Mouse (Mus musculus) CH12.LX (cell line): ENCODE results near the gene 1810043G02Rik. TPM values are rescaled to one million over a fixed set of nuclear protein-coding genes. Genes with fewer than 3 reads are reported as not detected.

Experiments used
- DNase-seq: peaks from one replicate; pipeline ENCODE4 v3.0.0-alpha.2; 2013; ENCODE audit errors: extremely low read depth
- H3K27ac ChIP-seq: 2 replicates; pipeline ENCODE4 v1.5.1; 2012; ENCODE audit warnings: low read depth, mild to moderate bottlenecking, control low read depth, moderate library complexity; ENCODE audit not compliant: insufficient read depth
- H3K27me3 ChIP-seq: replicated peaks from 2 replicates; pipeline ENCODE3; 2012; ENCODE audit warnings: inconsistent platforms
- H3K36me3 ChIP-seq, 2 experiments: replicated peaks in 1 of 2; 2 replicates each; pipeline versions ENCODE3 to v1.6.1; 2012; ENCODE audit warnings: inconsistent platforms in 1 of 2, low read length in 1 of 2, mild to moderate bottlenecking in 1 of 2, mixed read lengths in 1 of 2, moderate library complexity in 1 of 2; ENCODE audit not compliant: control insufficient read depth in 1 of 2, insufficient read depth in 1 of 2
- H3K4me1 ChIP-seq, 2 experiments: 2 replicates each; pipeline ENCODE4 v1.6.1; 2012; ENCODE audit warnings: inconsistent platforms in 1 of 2, moderate library complexity in 1 of 2; ENCODE audit not compliant: insufficient read depth in 2 of 2, control insufficient read depth in 1 of 2
- H3K4me2 ChIP-seq: 2 replicates; pipeline ENCODE4 v1.6.1; 2012; ENCODE audit warnings: low read depth, mild to moderate bottlenecking, control low read depth; ENCODE audit not compliant: poor library complexity, insufficient read depth, severe bottlenecking
- H3K4me3 ChIP-seq, 3 experiments: fragments of 150-350 bp in 1 of 3; sonication (generic) in 1 of 3; replicated peaks in 1 of 3; 2 replicates each; pipeline versions ENCODE3 to v1.5.1; 2011 to 2012; ENCODE audit warnings: low read depth in 2 of 3, low read length in 2 of 3, mild to moderate bottlenecking in 2 of 3, moderate library complexity in 2 of 3, control low read depth in 1 of 3, improper control_type of control experiment in 1 of 3, inconsistent platforms in 1 of 3, mixed read lengths in 1 of 3; ENCODE audit not compliant: poor library complexity in 1 of 3
- H3K79me2 ChIP-seq: replicated peaks from 2 replicates; pipeline ENCODE4 v1.6.1; 2012; ENCODE audit warnings: mild to moderate bottlenecking, moderate library complexity; ENCODE audit not compliant: control insufficient read depth, poor library complexity, insufficient read depth, severe bottlenecking; ENCODE audit errors: extremely low read depth
- H3K9ac ChIP-seq: 2 replicates; pipeline ENCODE4 v1.6.1; 2012; ENCODE audit warnings: low read depth, mild to moderate bottlenecking, control low read depth, moderate library complexity; ENCODE audit not compliant: insufficient read depth
- H3K9me3 ChIP-seq: replicated peaks from 2 replicates; pipeline ENCODE3; 2012; ENCODE audit warnings: low read length, inconsistent platforms, mixed read lengths
- BHLHE40 ChIP-seq: IDR thresholded peaks from 2 replicates; pipeline ENCODE4 v1.6.1; 2011; ENCODE audit warnings: mild to moderate bottlenecking, low read depth, low read length, improper control_type of control experiment
- CHD2 ChIP-seq: IDR thresholded peaks from 2 replicates; pipeline ENCODE4 v1.6.1; 2011; ENCODE audit warnings: low read length, improper control_type of control experiment
- E2F4 ChIP-seq: IDR thresholded peaks from 2 replicates; pipeline ENCODE4 v1.6.1; 2011; ENCODE audit warnings: low read depth, low read length, improper control_type of control experiment; ENCODE audit not compliant: insufficient replicate concordance
- ELF1 ChIP-seq: IDR thresholded peaks from 2 replicates; pipeline ENCODE4 v1.6.1; 2014; ENCODE audit warnings: low read depth, mild to moderate bottlenecking, inconsistent platforms, low read length, improper control_type of control experiment
- EP300 ChIP-seq: IDR thresholded peaks from 2 replicates; pipeline ENCODE4 v1.6.1; 2011; ENCODE audit warnings: low read length, improper control_type of control experiment
- ETS1 ChIP-seq: conservative IDR thresholded peaks from 2 replicates; pipeline ENCODE4 v1.6.1; 2012; ENCODE audit warnings: low read depth, mild to moderate bottlenecking, inconsistent platforms, low read length, improper control_type of control experiment, moderate library complexity
- GABPA ChIP-seq: IDR thresholded peaks from 2 replicates; pipeline ENCODE4 v1.6.1; 2012; ENCODE audit warnings: low read depth, low read length, improper control_type of control experiment, inconsistent platforms; ENCODE audit not compliant: insufficient replicate concordance
- HCFC1 ChIP-seq: IDR thresholded peaks from 2 replicates; pipeline ENCODE4 v1.6.1; 2012; ENCODE audit warnings: low read depth, mild to moderate bottlenecking, inconsistent platforms, low read length, improper control_type of control experiment
- IRF4 ChIP-seq: IDR thresholded peaks from 2 replicates; pipeline ENCODE4 v1.6.1; 2014; ENCODE audit warnings: low read depth, mild to moderate bottlenecking, inconsistent platforms, low read length, improper control_type of control experiment
- JUN ChIP-seq: IDR thresholded peaks from 2 replicates; pipeline ENCODE4 v1.6.1; 2011; ENCODE audit warnings: low read depth, mild to moderate bottlenecking, low read length, improper control_type of control experiment, moderate library complexity; ENCODE audit not compliant: insufficient read depth
- JUND ChIP-seq: conservative IDR thresholded peaks from 2 replicates; pipeline ENCODE4 v1.6.1; 2011; ENCODE audit warnings: low read depth, low read length, improper control_type of control experiment
- MAFK ChIP-seq: IDR thresholded peaks from 2 replicates; pipeline ENCODE4 v1.6.1; 2011; ENCODE audit warnings: low read length, improper control_type of control experiment; ENCODE audit not compliant: insufficient replicate concordance
- MAX ChIP-seq: IDR thresholded peaks from 2 replicates; pipeline ENCODE4 v1.6.1; 2011; ENCODE audit warnings: low read length, improper control_type of control experiment
- MAZ ChIP-seq: IDR thresholded peaks from 2 replicates; pipeline ENCODE4 v1.6.1; 2012; ENCODE audit warnings: low read depth, mild to moderate bottlenecking, inconsistent platforms, low read length, improper control_type of control experiment, moderate library complexity
- MXI1 ChIP-seq: IDR thresholded peaks from 2 replicates; pipeline ENCODE4 v1.6.1; 2011; ENCODE audit warnings: mild to moderate bottlenecking, low read depth, low read length, improper control_type of control experiment
- MYC ChIP-seq: IDR thresholded peaks from 2 replicates; pipeline ENCODE4 v1.6.1; 2011; ENCODE audit warnings: low read depth, mild to moderate bottlenecking, improper control_type of control experiment, low read length
- NELFE ChIP-seq: IDR thresholded peaks from 2 replicates; pipeline ENCODE4 v1.6.1; 2011; ENCODE audit warnings: low read depth, low read length, improper control_type of control experiment
- NRF1 ChIP-seq: IDR thresholded peaks from 2 replicates; pipeline ENCODE4 v1.6.1; 2014; ENCODE audit warnings: low read depth, mild to moderate bottlenecking, inconsistent platforms, low read length, improper control_type of control experiment, moderate library complexity
- PAX5 ChIP-seq: IDR thresholded peaks from 2 replicates; pipeline ENCODE4 v1.6.1; 2012; ENCODE audit warnings: low read length, inconsistent platforms, mixed read lengths
- POLR2AphosphoS2 ChIP-seq: IDR thresholded peaks from 2 replicates; pipeline ENCODE4 v1.6.1; 2011; ENCODE audit warnings: low read depth, low read length, improper control_type of control experiment
- RAD21 ChIP-seq: IDR thresholded peaks from 2 replicates; pipeline ENCODE4 v1.6.1; 2011; ENCODE audit warnings: low read depth, mild to moderate bottlenecking, low read length, improper control_type of control experiment, moderate library complexity
- RCOR1 ChIP-seq: conservative IDR thresholded peaks from 2 replicates; pipeline ENCODE4 v1.6.1; 2012; ENCODE audit warnings: low read depth, mild to moderate bottlenecking, inconsistent platforms, low read length, improper control_type of control experiment
- SIN3A ChIP-seq: IDR thresholded peaks from 2 replicates; pipeline ENCODE4 v1.6.1; 2012; ENCODE audit warnings: low read length, improper control_type of control experiment, inconsistent platforms
- SMC3 ChIP-seq: IDR thresholded peaks from 2 replicates; pipeline ENCODE4 v1.6.1; 2011; ENCODE audit warnings: low read depth, low read length, improper control_type of control experiment
- TBP ChIP-seq: conservative IDR thresholded peaks from 2 replicates; pipeline ENCODE4 v1.6.1; 2011; ENCODE audit warnings: low read depth, low read length, improper control_type of control experiment
- TCF12 ChIP-seq: IDR thresholded peaks from 2 replicates; pipeline ENCODE4 v1.6.1; 2014; ENCODE audit warnings: low read depth, mild to moderate bottlenecking, inconsistent platforms, low read length, improper control_type of control experiment
- UBTF ChIP-seq: IDR thresholded peaks from 2 replicates; pipeline ENCODE4 v1.6.1; 2012; ENCODE audit warnings: low read depth, mild to moderate bottlenecking, inconsistent platforms, low read length, improper control_type of control experiment, moderate library complexity
- USF1 ChIP-seq: IDR thresholded peaks from 2 replicates; pipeline ENCODE4 v1.6.1; 2014; ENCODE audit warnings: low read depth, mild to moderate bottlenecking, inconsistent platforms, low read length, improper control_type of control experiment
- USF2 ChIP-seq: conservative IDR thresholded peaks from 2 replicates; pipeline ENCODE4 v1.6.1; 2011; ENCODE audit warnings: low read depth, low read length, improper control_type of control experiment
- ZC3H11A ChIP-seq: IDR thresholded peaks from 2 replicates; pipeline ENCODE4 v1.6.1; 2012; ENCODE audit warnings: low read depth, mild to moderate bottlenecking, inconsistent platforms, low read length, improper control_type of control experiment
- ZKSCAN1 ChIP-seq: IDR thresholded peaks from 2 replicates; pipeline ENCODE4 v1.6.1; 2012; ENCODE audit warnings: low read depth, inconsistent platforms, low read length, improper control_type of control experiment, borderline replicate concordance
- ZMIZ1 ChIP-seq: IDR thresholded peaks from 2 replicates; pipeline ENCODE4 v1.6.1; 2012; ENCODE audit warnings: low read depth, mild to moderate bottlenecking, inconsistent platforms, low read length, improper control_type of control experiment
- dilution Hi-C: fragments of 300-500 bp; cut with MboI; formaldehyde crosslinking; loops from 2 replicates; pipeline ENCODE4 v1.14.3; 2020; ENCODE audit warnings: low sequenced_read_pairs; ENCODE audit not compliant: extremely low pct_unique_long_range_greater_than_20kb, extremely low pct_ligation_motif_present
- in situ Hi-C: fragments of 300-500 bp; cut with MboI; formaldehyde crosslinking; loops from 3 replicates; pipeline ENCODE4 v1.14.3; 2019; ENCODE audit warnings: low sequenced_read_pairs, low pct_ligation_motif_present, low pct_unique_long_range_greater_than_20kb, mixed read lengths
- polyA plus RNA-seq: library from polyadenylated mRNA; unstranded; fragments of >175 nt; gene quantifications from 2 replicates; pipeline ENCODE4 v1.2.1, GENCODE M21; 2012; ENCODE audit warnings: low read depth; ENCODE audit not compliant: insufficient read length
- total RNA-seq, 2 experiments: library from RNA; depleted of rRNA; stranded (reverse); fragments of 300-350 nt in 1 of 2; fragments of >200 nt in 1 of 2; gene quantifications; 2 replicates each; pipeline ENCODE4 v1.2.3; 2012 to 2014

1810043G02Rik gene
- total and polyA plus RNA-seq, 3 experiments: 3.3 to 6.2 (median 4.1) TPM

DNA sequence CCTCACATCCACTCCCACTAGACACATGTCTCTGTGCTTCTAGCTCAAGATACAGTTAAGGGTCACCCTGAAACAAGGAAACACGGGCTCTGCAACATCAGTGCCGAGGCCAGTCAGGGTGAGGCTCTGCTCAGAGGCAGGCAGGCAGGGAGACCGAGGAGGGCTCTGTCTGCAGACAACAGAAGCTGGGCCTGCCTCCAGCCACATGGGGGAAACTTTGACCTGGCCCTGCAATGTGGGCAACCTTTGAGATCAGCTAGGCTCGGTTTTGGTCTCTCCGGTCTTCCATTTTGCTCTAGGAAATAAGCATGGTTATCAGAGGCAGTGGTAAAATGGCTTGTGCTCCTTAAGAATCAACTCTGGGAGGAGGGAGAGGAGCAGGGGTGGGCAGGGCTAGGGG lies 38.0 kb downstream of the 1810043G02Rik start:
- H3K4me1 ChIP-seq: peaks cover 0 to 3% of the 10 kb centered on the region in 2 experiments; a peak in 2 of 4 replicates
- no peak overlapping the region for H3K4me2 ChIP-seq
- dilution Hi-C loops (no loop called here), in situ Hi-C loops (no loop called here)
- H3K79me2 ChIP-seq: no peaks in the 10 kb centered on the region
- H3K27ac ChIP-seq: no peak overlapping the region
- no peaks in the 10 kb centered on the region for H3K36me3 ChIP-seq
- peaks cover 16% of the 10 kb centered on the region for H3K27me3 ChIP-seq
- no peak overlapping the region for H3K4me3 ChIP-seq
- TF ChIP-seq MXI1: no peak
- TF ChIP-seq ETS1: no peak
- no peak for TF ChIP-seq E2F4
- no peak for TF ChIP-seq SMC3
- TF ChIP-seq BHLHE40: no peak
- TF ChIP-seq MAZ: no peak
- TF ChIP-seq EP300: no peak
- no peak for TF ChIP-seq MAX
- TF ChIP-seq MYC: no peak
- TF ChIP-seq JUND: no peak
- no peak for TF ChIP-seq IRF4
- no peak for TF ChIP-seq GABPA
- no peak for TF ChIP-seq USF2
- no peak for TF ChIP-seq PAX5
- no peak for TF ChIP-seq HCFC1
- no peak for TF ChIP-seq POLR2AphosphoS2
- peaks cover 12% of the 10 kb centered on the region for H3K9me3 ChIP-seq
- no peak overlapping the region for H3K9ac ChIP-seq
- no peak for DNase-seq

DNA sequence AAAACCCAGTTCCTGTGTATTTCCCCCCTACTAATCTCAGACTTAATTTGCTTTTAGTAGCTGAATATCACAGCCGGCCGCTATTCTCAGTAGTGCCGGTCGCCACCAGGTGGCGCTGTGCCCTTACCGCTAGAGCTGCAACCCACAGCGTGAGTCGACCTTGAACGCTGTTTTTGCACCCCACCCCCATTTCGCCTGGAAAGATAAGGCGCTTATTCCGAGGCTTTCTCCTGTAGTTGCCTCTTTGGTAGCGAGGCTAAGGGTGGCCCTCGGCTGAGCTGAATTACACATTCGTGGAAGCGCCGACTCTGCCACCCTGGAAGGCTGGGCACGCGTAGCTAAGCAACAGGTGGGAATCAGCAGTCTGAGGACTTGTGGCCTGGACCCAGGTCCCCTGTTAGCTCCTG lies 40.5 kb downstream of the 1810043G02Rik start:
- H3K4me1 ChIP-seq: peaks cover 0 to 3% of the 10 kb centered on the region in 2 experiments; a peak in 2 of 4 replicates
- 0 out of 2 replicates have a peak overlapping the region, but pooled peaks have one; percentile 56 for H3K9ac ChIP-seq
- in situ Hi-C loops (no loop called here), dilution Hi-C loops (no loop called here)
- peak overlapping the region; percentile 76 for H3K4me2 ChIP-seq
- peaks cover 16% of the 10 kb centered on the region for H3K27me3 ChIP-seq
- peaks cover 12% of the 10 kb centered on the region for H3K9me3 ChIP-seq
- H3K36me3 ChIP-seq: no peaks in the 10 kb centered on the region
- H3K79me2 ChIP-seq: no peaks in the 10 kb centered on the region
- H3K4me3 ChIP-seq: peak overlapping the region in 1 of 3 experiments; percentile 32
- peak; percentile 81 for DNase-seq
- no peak overlapping the region for H3K27ac ChIP-seq
- TF ChIP-seq POLR2AphosphoS2: no peak
- TF ChIP-seq USF1: no peak
- TF ChIP-seq UBTF: no peak
- TF ChIP-seq RCOR1: no peak
- TF ChIP-seq ZKSCAN1: no peak
- TF ChIP-seq MAFK: no peak
- TF ChIP-seq SIN3A: peak; percentile 55; the same call in 1 of the 2 replicates
- peak; percentile 48; the same call in 1 of the 2 replicates for TF ChIP-seq IRF4
- TF ChIP-seq USF2: no peak
- no peak for TF ChIP-seq E2F4
- TF ChIP-seq MAX: peak; percentile 17; the same call in 1 of the 2 replicates
- TF ChIP-seq GABPA: no peak
- TF ChIP-seq RAD21: peak; percentile 88
- TF ChIP-seq TBP: no peak
- no peak; the same call in 1 of the 2 replicates for TF ChIP-seq ELF1
- no peak for TF ChIP-seq ZMIZ1
- TF ChIP-seq NRF1: no peak
- TF ChIP-seq BHLHE40: 0 out of 2 replicates have a peak, but pooled peaks have one; percentile 7
- TF ChIP-seq SMC3: peak; percentile 84
- TF ChIP-seq ETS1: no peak
- TF ChIP-seq TCF12: no peak
- TF ChIP-seq CHD2: peak; percentile 40; the same call in 1 of the 2 replicates
- TF ChIP-seq ZC3H11A: peak; percentile 55
- peak; percentile 32; the same call in 1 of the 2 replicates for TF ChIP-seq NELFE
- TF ChIP-seq JUN: no peak
